Mouse (Mus musculus): ENCODE measurements around the gene 1700020A23Rik. TPM values are rescaled to one million over a fixed set of nuclear protein-coding genes. Genes with fewer than 3 reads are reported as not detected.

1700020A23Rik gene
- polyA plus RNA-seq, 1 experiment from 2014 or later = not detected

GRCm38 (mm10) chr2:130421781-130422620 lies 16.9 kb downstream of the 1700020A23Rik start:
- Histone ChIP-seq H3K9me3 (ENCODE audit: low read length) (no peaks in the 10 kb centered on the region), H3K4me1 (ENCODE audit: insufficient read depth) (peaks cover 16% of the 10 kb centered on the region), H3K4me2 (ENCODE audit: low read depth, low read length) (no peak overlapping the region), H3K9ac (replicated peaks) (no peak overlapping the region), H3K27ac (ENCODE audit: low read depth) (no peak overlapping the region), H3K36me3 (replicated peaks; ENCODE audit: insufficient read depth, low read length) (peaks cover 9% of the 10 kb centered on the region), H3K27me3 (ENCODE audit: insufficient read depth, low read length) (no peaks in the 10 kb centered on the region), H3K4me3 (ENCODE audit: low read depth, low read length) (no peak overlapping the region)
- TF ChIP-seq CTCF (IDR thresholded peaks at IDR 0.05; ENCODE audit: low read depth) (no peak), EP300 (IDR thresholded peaks at IDR 0.05; ENCODE audit: low read depth) (no peak)
- ATAC-seq (no peak), DNase-seq (no peak)
- WGBS (ENCODE audit: insufficient replicate concordance) = 87% methylated on average over 26 of the region's 26 CpGs

GRCm38 (mm10) chr2:130423397-130424125 lies 18.5 kb downstream of the 1700020A23Rik start:
- Histone ChIP-seq H3K4me3 (ENCODE audit: low read depth, low read length) (peak overlapping the region; percentile 92), H3K9ac (replicated peaks) (peak overlapping the region; percentile 89), H3K36me3 (replicated peaks; ENCODE audit: insufficient read depth, low read length) (peaks cover 6% of the 10 kb centered on the region), H3K9me3 (ENCODE audit: low read length) (no peaks in the 10 kb centered on the region), H3K27ac (ENCODE audit: low read depth) (peak overlapping the region; percentile 94), H3K4me1 (ENCODE audit: insufficient read depth) (peaks cover 16% of the 10 kb centered on the region), H3K4me2 (ENCODE audit: low read depth, low read length) (peak overlapping the region; percentile 90), H3K27me3 (ENCODE audit: insufficient read depth, low read length) (no peaks in the 10 kb centered on the region)
- DNase-seq (peak; percentile 83), ATAC-seq (peak; percentile 59)
- TF ChIP-seq EP300 (IDR thresholded peaks at IDR 0.05; ENCODE audit: low read depth) (no peak), CTCF (IDR thresholded peaks at IDR 0.05; ENCODE audit: low read depth) (no peak)
- 13% methylated on average over 49 of the region's 49 CpGs for WGBS (ENCODE audit: insufficient replicate concordance)

- TF ChIP-seq CTCF (IDR thresholded peaks at IDR 0.05; ENCODE audit: low read depth) = peak; percentile 73
- TF ChIP-seq EP300 (IDR thresholded peaks at IDR 0.05; ENCODE audit: low read depth) = peak; percentile 19; the same call in 1 of the 2 replicates
- peaks cover 16% of the 10 kb centered on the region for H3K4me1 ChIP-seq (ENCODE audit: insufficient read depth)
- WGBS (ENCODE audit: insufficient replicate concordance) = under 1% methylated on average over 58 of the region's 58 CpGs
- peaks cover 3% of the 10 kb centered on the region for H3K36me3 ChIP-seq (replicated peaks; ENCODE audit: insufficient read depth, low read length)
- peak within 1 kb of the TSS; percentile 92 for H3K4me3 ChIP-seq (ENCODE audit: low read depth, low read length)
- peak; percentile 94 for DNase-seq
- peak within 1 kb of the TSS; percentile 94 for H3K27ac ChIP-seq (ENCODE audit: low read depth)
- peak within 1 kb of the TSS; percentile 89 for H3K9ac ChIP-seq (replicated peaks)
- no peaks in the 10 kb centered on the region for H3K9me3 ChIP-seq (ENCODE audit: low read length)
- H3K27me3 ChIP-seq (ENCODE audit: insufficient read depth, low read length) = no peaks in the 10 kb centered on the region
- peak within 1 kb of the TSS; percentile 90 for H3K4me2 ChIP-seq (ENCODE audit: low read depth, low read length)
- ATAC-seq = peak; percentile 97
These were observed 19.2 kb downstream of the 1700020A23Rik start, which contains the start of the genes Vps16 and Pced1a for GRCm38 (mm10) chr2:130424126-130424853. Vps16 (plus strand) TSS chr2:130424339. Pced1a (minus strand) TSS chr2:130424701.

- Histone ChIP-seq H3K9me3 (ENCODE audit: low read length) (no peaks in the 10 kb centered on the region), H3K4me1 (ENCODE audit: insufficient read depth) (peaks cover 16% of the 10 kb centered on the region), H3K27ac (ENCODE audit: low read depth) (peak overlapping the region; percentile 94)
These were observed 20.1 kb downstream of the 1700020A23Rik start for GRCm38 (mm10) chr2:130425112-130425511.

GRCm38 (mm10) chr2:130429851-130430250 lies 24.8 kb downstream of the 1700020A23Rik start:
- WGBS (ENCODE audit: insufficient replicate concordance) = 58% methylated on average over 2 of the region's 2 CpGs

More at GRCm38 (mm10) chr2:130425112-130425511, 20.1 kb downstream of the 1700020A23Rik start:
- Histone ChIP-seq H3K4me2 (ENCODE audit: low read depth, low read length) (peak overlapping the region; percentile 90), H3K27me3 (ENCODE audit: insufficient read depth, low read length) (no peaks in the 10 kb centered on the region), H3K9ac (replicated peaks) (peak overlapping the region; percentile 89), H3K4me3 (ENCODE audit: low read depth, low read length) (peak overlapping the region; percentile 92), H3K36me3 (replicated peaks; ENCODE audit: insufficient read depth, low read length) (peaks cover 5% of the 10 kb centered on the region; the same call in 1 of the 2 replicates)
- ATAC-seq = no peak
- no peak for TF ChIP-seq EP300 (IDR thresholded peaks at IDR 0.05; ENCODE audit: low read depth)
- peak; percentile 46 for TF ChIP-seq CTCF (IDR thresholded peaks at IDR 0.05; ENCODE audit: low read depth)
- no peak for DNase-seq
- WGBS (ENCODE audit: insufficient replicate concordance) = 25% methylated on average over 5 of the region's 5 CpGs

More at GRCm38 (mm10) chr2:130429851-130430250, 24.8 kb downstream of the 1700020A23Rik start:
- Histone ChIP-seq H3K9ac (replicated peaks) (no peak overlapping the region), H3K27ac (ENCODE audit: low read depth) (no peak overlapping the region), H3K36me3 (replicated peaks; ENCODE audit: insufficient read depth, low read length) (peaks cover 10% of the 10 kb centered on the region; the same call in 1 of the 2 replicates), H3K9me3 (ENCODE audit: low read length) (no peaks in the 10 kb centered on the region), H3K27me3 (ENCODE audit: insufficient read depth, low read length) (no peaks in the 10 kb centered on the region), H3K4me1 (ENCODE audit: insufficient read depth) (peaks cover 6% of the 10 kb centered on the region), H3K4me2 (ENCODE audit: low read depth, low read length) (no peak overlapping the region), H3K4me3 (ENCODE audit: low read depth, low read length) (no peak overlapping the region)
- TF ChIP-seq EP300 (IDR thresholded peaks at IDR 0.05; ENCODE audit: low read depth) (no peak), CTCF (IDR thresholded peaks at IDR 0.05; ENCODE audit: low read depth) (no peak)
- ATAC-seq (no peak), DNase-seq (no peak)

Data from liver, postnatal 0 days (tissue).